In the genomic region with DNA sequence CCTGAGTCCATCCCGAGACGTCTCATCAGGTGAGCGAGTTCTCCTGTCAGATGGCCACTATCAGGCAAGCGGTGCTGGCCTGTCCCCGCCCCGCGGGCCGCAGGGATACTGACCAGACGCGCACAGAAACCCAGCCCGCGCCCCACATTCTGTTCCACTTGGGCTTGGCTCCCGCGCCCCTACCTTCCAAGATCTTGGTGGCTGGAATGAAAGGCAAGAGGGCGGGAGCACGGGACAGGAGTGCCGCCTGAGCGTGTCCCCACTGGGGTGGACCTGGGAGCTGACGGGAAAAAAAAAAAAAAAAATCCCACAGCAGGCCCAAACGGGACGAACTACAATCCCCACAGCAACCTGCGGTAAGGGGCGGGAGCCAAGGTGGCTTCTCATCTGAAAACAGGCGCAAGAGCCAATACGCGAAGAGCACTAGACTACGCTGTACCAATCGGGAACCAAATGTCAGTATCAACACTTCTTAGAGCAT, we compare ENCODE assay signal across 8 mouse cellular contexts. TPM values are rescaled to one million over a fixed set of nuclear protein-coding genes. Genes with fewer than 3 reads are reported as not detected.
A peak's percentile ranks its signal among the peaks of the same experiment; 100 is the strongest.
DNase-seq lines count a peak whose midpoint lies in the region; ATAC-seq and TF ChIP-seq lines count a peak whose summit lies in the region.

Gene Fhit (minus strand): TSS at position 285 of the 481 bp plus-strand sequence.

- H3K9me3 ChIP-seq in E14TG2a.4 (ENCODE audit: low read length) = no peaks in the 10 kb centered on the region
- no peaks in the 10 kb centered on the region for H3K9me3 ChIP-seq in forebrain, embryonic 15.5 days
- H3K9me3 ChIP-seq in liver, embryonic 13.5 days (replicated peaks) = no peaks in the 10 kb centered on the region
- no peaks in the 10 kb centered on the region for H3K9me3 ChIP-seq in neural tube, embryonic 11.5 days (ENCODE audit: control insufficient read depth, low read length)
- no peaks in the 10 kb centered on the region for H3K9me3 ChIP-seq in stomach, embryonic 15.5 days

- H3K27me3 ChIP-seq in E14TG2a.4 (ENCODE audit: insufficient read depth, low read length) = no peaks in the 10 kb centered on the region
- H3K27me3 ChIP-seq in forebrain, embryonic 15.5 days = no peaks in the 10 kb centered on the region
- no peaks in the 10 kb centered on the region for H3K27me3 ChIP-seq in liver, embryonic 13.5 days
- no peaks in the 10 kb centered on the region for H3K27me3 ChIP-seq in neural tube, embryonic 11.5 days (ENCODE audit: control insufficient read depth, insufficient read depth, low read length)
- no peaks in the 10 kb centered on the region for H3K27me3 ChIP-seq in stomach, embryonic 15.5 days (replicated peaks)

- peak within 1 kb of the TSS; percentile 65 for H3K27ac ChIP-seq in forebrain, embryonic 15.5 days (replicated peaks)
- H3K27ac ChIP-seq in liver, embryonic 13.5 days = no peak within 1 kb of the TSS
- no peak within 1 kb of the TSS for H3K27ac ChIP-seq in neural tube, embryonic 11.5 days (ENCODE audit: low read depth, low read length)
- H3K27ac ChIP-seq in stomach, embryonic 15.5 days = peak within 1 kb of the TSS; percentile 62

- intact Hi-C loops in heart, postnatal 10 days (cut with DNase I) = no loop called here

- no peaks in the 10 kb centered on the region for H3K36me3 ChIP-seq in E14TG2a.4 (ENCODE audit: insufficient read depth, low read length)
- H3K36me3 ChIP-seq in forebrain, embryonic 15.5 days = no peaks in the 10 kb centered on the region
- no peaks in the 10 kb centered on the region for H3K36me3 ChIP-seq in liver, embryonic 13.5 days
- no peaks in the 10 kb centered on the region for H3K36me3 ChIP-seq in neural tube, embryonic 11.5 days (ENCODE audit: control insufficient read depth, insufficient read depth, low read length)
- H3K36me3 ChIP-seq in stomach, embryonic 15.5 days = no peaks in the 10 kb centered on the region

- TF ChIP-seq CTCF in E14TG2a.4 (conservative IDR thresholded peaks at IDR 0.05; ENCODE audit: low read length) = no peak

- DNase-seq in cerebellum, adult 11-12 months = peak; percentile 95
- peak; percentile 96 for DNase-seq in heart, postnatal 10 days
- peak; percentile 95 to 97 for DNase-seq in kidney, postnatal 36 days
- DNase-seq in liver, embryonic 13.5 days = peak; percentile 31
- peak; percentile 86 for DNase-seq in neural tube, embryonic 11.5 days (ENCODE audit: low spot score)

- 0% methylated on average over 28 of the region's 28 CpGs for WGBS in forebrain, embryonic 15.5 days
- under 1% methylated on average over 28 of the region's 28 CpGs for WGBS in liver, embryonic 13.5 days (ENCODE audit: insufficient replicate concordance)
- under 1% methylated on average over 28 of the region's 28 CpGs for WGBS in neural tube, embryonic 11.5 days
- WGBS in stomach, embryonic 15.5 days = under 1% methylated on average over 28 of the region's 28 CpGs

- H3K4me2 ChIP-seq in forebrain, embryonic 15.5 days (replicated peaks) = peak within 1 kb of the TSS; percentile 83
- H3K4me2 ChIP-seq in liver, embryonic 13.5 days = peak within 1 kb of the TSS; percentile 73
- H3K4me2 ChIP-seq in neural tube, embryonic 11.5 days (ENCODE audit: low read depth) = peak within 1 kb of the TSS; percentile 89
- peak within 1 kb of the TSS; percentile 79 for H3K4me2 ChIP-seq in stomach, embryonic 15.5 days

- peak; percentile 98 for ATAC-seq in forebrain, embryonic 15.5 days (replicated peaks)
- ATAC-seq in liver, embryonic 13.5 days (ENCODE audit: low read depth) = peak; percentile 94
- peak; percentile 95 for ATAC-seq in neural tube, embryonic 11.5 days (ENCODE audit: insufficient read depth, low FRiP score, low TSS enrichment)
- peak; percentile 95 for ATAC-seq in stomach, embryonic 15.5 days (ENCODE audit: insufficient read depth, low FRiP score, low read depth)

- H3K4me1 ChIP-seq in E14TG2a.4 (replicated peaks; ENCODE audit: low read depth, low read length) = peaks cover 13% of the 10 kb centered on the region
- peaks cover 10% of the 10 kb centered on the region; the same call in 1 of the 2 replicates for H3K4me1 ChIP-seq in forebrain, embryonic 15.5 days
- 0 out of 2 replicates have a peak, but pooled peaks cover 5% of the 10 kb centered on the region for H3K4me1 ChIP-seq in liver, embryonic 13.5 days (replicated peaks)
- no peaks in the 10 kb centered on the region for H3K4me1 ChIP-seq in neural tube, embryonic 11.5 days (ENCODE audit: control insufficient read depth, insufficient read depth, low read length)
- no peaks in the 10 kb centered on the region for H3K4me1 ChIP-seq in stomach, embryonic 15.5 days

- H3K4me3 ChIP-seq in E14TG2a.4 (replicated peaks; ENCODE audit: low read length) = peak within 1 kb of the TSS; percentile 79
- peak within 1 kb of the TSS; percentile 80 for H3K4me3 ChIP-seq in forebrain, embryonic 15.5 days
- peak within 1 kb of the TSS; percentile 60 for H3K4me3 ChIP-seq in liver, embryonic 13.5 days (replicated peaks)
- peak within 1 kb of the TSS; percentile 61 for H3K4me3 ChIP-seq in neural tube, embryonic 11.5 days (ENCODE audit: low read depth, low read length)
- H3K4me3 ChIP-seq in stomach, embryonic 15.5 days (replicated peaks) = peak within 1 kb of the TSS; percentile 67

- H3K9ac ChIP-seq in forebrain, embryonic 15.5 days (replicated peaks) = peak within 1 kb of the TSS; percentile 69
- H3K9ac ChIP-seq in liver, embryonic 13.5 days = peak within 1 kb of the TSS; percentile 50
- H3K9ac ChIP-seq in neural tube, embryonic 11.5 days (ENCODE audit: low read length) = peak within 1 kb of the TSS; percentile 69
- H3K9ac ChIP-seq in stomach, embryonic 15.5 days = peak within 1 kb of the TSS; percentile 47; the same call in 1 of the 2 replicates

RNA-seq across cellular contexts. Expression of gene Fhit, which starts in this region (rescaled TPM):
- polyA plus RNA-seq in forebrain, embryonic 15.5 days (2015; fragmentation: Nextera tagmentation; extraction: Ambion mirVana) = 5.0 and 6.1 TPM in 2 replicates
- 1 to 10 TPM; 2.6 to 3.1 TPM for total RNA-seq in heart, postnatal 10 days (2021)
- polyA plus RNA-seq in liver, embryonic 13.5 days (2015; fragmentation: Nextera tagmentation; extraction: Ambion mirVana) = 1.5 and 1.6 TPM in 2 replicates
- 3.2 and 4.5 TPM in 2 replicates for polyA plus RNA-seq in neural tube, embryonic 11.5 days (2014; fragmentation: Nextera tagmentation; extraction: Ambion mirVana)
- 7.3 and 8.6 TPM in 2 replicates for polyA plus RNA-seq in stomach, embryonic 15.5 days (2015; fragmentation: Nextera tagmentation; extraction: Ambion mirVana)

Comparison
In these comparisons a context has a peak if more than half of its experiments do, and no peak if none do; other contexts are left out.
1. DNase-seq: peak in every context shown above with its lines; median percentile 96 in heart, postnatal 10 days; 96 in kidney, postnatal 36 days; 95 in cerebellum, adult 11-12 months; 86 in neural tube, embryonic 11.5 days; 31 in liver, embryonic 13.5 days.
2. H3K27ac ChIP-seq: peak in forebrain, embryonic 15.5 days (single experiment) and stomach, embryonic 15.5 days (single experiment); none in liver, embryonic 13.5 days (single experiment) and neural tube, embryonic 11.5 days (single experiment).
3. Peak in every context shown above with its lines, with median percentiles within 50 percentile points of each other: H3K4me3 ChIP-seq, ATAC-seq, H3K4me2 ChIP-seq and H3K9ac ChIP-seq.